Mouse (Mus musculus): Measurements from ENCODE around the gene Dhx34. TPM values are rescaled to one million over a fixed set of nuclear protein-coding genes. Genes with fewer than 3 reads are reported as not detected.

Dhx34 gene
- polyA plus RNA-seq, 1 experiment from 2014 or later, result 14.5 TPM

DNA sequence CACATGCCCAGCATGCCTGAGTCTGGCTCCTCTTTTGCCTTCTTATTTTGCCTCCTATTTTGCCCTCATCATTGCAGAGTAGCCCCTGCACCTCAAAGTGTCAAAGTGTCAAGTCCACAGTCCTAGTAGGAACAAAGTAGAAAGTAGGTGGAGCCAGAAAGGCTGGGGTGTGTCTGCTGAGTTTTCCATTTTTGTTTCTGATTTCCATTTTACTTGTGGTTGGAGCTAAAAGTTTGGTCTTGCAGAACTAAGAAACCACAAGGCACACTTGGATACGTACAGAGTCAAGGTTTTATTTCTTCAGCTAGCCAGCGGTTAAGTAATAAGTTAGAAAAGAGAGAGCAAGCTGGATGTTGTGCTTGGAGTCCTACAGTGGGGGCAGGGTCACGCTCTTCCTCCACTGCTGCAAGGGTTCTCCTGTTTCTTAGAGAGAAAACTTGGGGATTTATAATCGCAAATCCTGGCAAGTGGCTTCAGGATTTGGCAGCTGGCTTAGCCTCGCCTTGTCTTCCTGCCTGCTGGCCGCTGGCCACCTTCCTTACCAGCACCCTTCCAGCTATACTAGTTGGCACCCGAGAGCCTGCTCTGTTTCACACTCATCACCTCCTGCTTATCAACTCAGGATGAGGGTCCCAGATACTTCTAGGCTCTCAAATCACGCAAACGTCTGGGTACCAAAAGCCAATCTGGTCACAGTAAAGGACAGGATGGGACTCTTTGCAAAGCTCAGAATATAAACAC is 66.5 kb downstream of the Dhx34 start:
- H3K9ac ChIP-seq, result no peak overlapping the region
- WGBS, result 70% methylated on average over 9 of the region's 9 CpGs
- no peaks in the 10 kb centered on the region for H3K9me3 ChIP-seq
- H3K27ac ChIP-seq, result no peak overlapping the region
- no peaks in the 10 kb centered on the region for H3K4me1 ChIP-seq
- no peak for ATAC-seq (ENCODE audit: low FRiP score, low read depth)
- peaks cover 37% of the 10 kb centered on the region for H3K27me3 ChIP-seq
- no peaks in the 10 kb centered on the region for H3K36me3 ChIP-seq
- no peak overlapping the region for H3K4me2 ChIP-seq (replicated peaks)
- no peak overlapping the region for H3K4me3 ChIP-seq

DNA sequence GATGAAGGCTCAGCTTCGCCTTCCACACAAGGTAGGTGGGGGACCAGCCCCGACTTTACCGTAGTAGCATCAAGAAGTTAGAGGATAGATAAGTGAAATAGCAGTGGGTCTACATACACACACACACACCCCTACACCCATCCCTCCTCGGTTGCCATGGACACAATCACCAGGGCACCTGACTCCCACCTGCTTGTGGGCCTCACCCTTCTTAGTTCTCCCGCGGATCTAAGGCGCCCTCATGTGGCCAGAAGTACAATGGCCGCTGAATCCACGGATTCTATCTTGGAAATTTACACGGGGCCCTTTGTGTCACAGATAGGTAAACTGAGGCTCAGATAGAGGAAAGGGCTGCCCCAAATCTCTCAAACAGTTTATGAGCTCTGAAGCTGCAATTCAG is 68.3 kb downstream of the Dhx34 start:
- Histone ChIP-seq H3K27me3 (peaks cover 19% of the 10 kb centered on the region), H3K9ac (no peak overlapping the region), H3K9me3 (no peaks in the 10 kb centered on the region), H3K4me3 (no peak overlapping the region), H3K4me2 (replicated peaks) (no peak overlapping the region), H3K27ac (no peak overlapping the region), H3K4me1 (no peaks in the 10 kb centered on the region), H3K36me3 (no peaks in the 10 kb centered on the region)
- peak; percentile 72 for ATAC-seq (ENCODE audit: low FRiP score, low read depth)
- 22% methylated on average over 10 of the region's 10 CpGs for WGBS

- Histone ChIP-seq H3K4me1 (no peaks in the 10 kb centered on the region), H3K9me3 (no peaks in the 10 kb centered on the region), H3K4me3 (no peak overlapping the region), H3K27ac (no peak overlapping the region), H3K27me3 (peaks cover 24% of the 10 kb centered on the region), H3K4me2 (replicated peaks) (no peak overlapping the region), H3K9ac (no peak overlapping the region), H3K36me3 (no peaks in the 10 kb centered on the region)
- no peak for ATAC-seq (ENCODE audit: low FRiP score, low read depth)
- 71% methylated on average over 9 of the region's 9 CpGs for WGBS
Measured at GRCm38 (mm10) chr7:16150191-16151145, 71.4 kb downstream of the Dhx34 start.

GRCm38 (mm10) chr7:16149241-16149640 is 72.6 kb downstream of the Dhx34 start:
- Histone ChIP-seq H3K9ac (no peak overlapping the region), H3K4me1 (no peaks in the 10 kb centered on the region), H3K9me3 (no peaks in the 10 kb centered on the region), H3K4me2 (replicated peaks) (no peak overlapping the region), H3K4me3 (no peak overlapping the region), H3K27ac (no peak overlapping the region), H3K27me3 (peaks cover 23% of the 10 kb centered on the region), H3K36me3 (peaks cover 3% of the 10 kb centered on the region; the same call in 1 of the 2 replicates)
- 57% methylated on average over 5 of the region's 5 CpGs for WGBS
- ATAC-seq (ENCODE audit: low FRiP score, low read depth), result no peak

GRCm38 (mm10) chr7:16147643-16148042 is 74.2 kb downstream of the Dhx34 start:
- Histone ChIP-seq H3K9ac (no peak overlapping the region), H3K36me3 (peaks cover 3% of the 10 kb centered on the region; the same call in 1 of the 2 replicates), H3K4me2 (replicated peaks) (no peak overlapping the region), H3K4me1 (no peaks in the 10 kb centered on the region), H3K27me3 (peaks cover 23% of the 10 kb centered on the region), H3K9me3 (no peaks in the 10 kb centered on the region), H3K27ac (no peak overlapping the region), H3K4me3 (no peak overlapping the region)
- 12% methylated on average over 15 of the region's 15 CpGs for WGBS
- no peak for ATAC-seq (ENCODE audit: low FRiP score, low read depth)

Other genes with a start within 250 kb of the Dhx34 start
- gene Bicra, start 174.1 kb downstream of the Dhx34 start, polyA plus RNA-seq (2015; fragmentation: Nextera tagmentation; extraction: Ambion mirVana), result 8.6 and 8.7 TPM in 2 replicates
- gene Zfp541, start 160.2 kb downstream of the Dhx34 start, polyA plus RNA-seq (2015; fragmentation: Nextera tagmentation; extraction: Ambion mirVana), result 0.04 and 0.08 TPM in 2 replicates
- 232 and 245 TPM in 2 replicates for gene Napa, start 123.6 kb downstream of the Dhx34 start, polyA plus RNA-seq (2015; fragmentation: Nextera tagmentation; extraction: Ambion mirVana)
- 38.7 and 40.5 TPM in 2 replicates for gene Kptn, start 102.1 kb downstream of the Dhx34 start, polyA plus RNA-seq (2015; fragmentation: Nextera tagmentation; extraction: Ambion mirVana)
- 0.14 and 0.28 TPM in 2 replicates for gene Slc8a2, start 92.2 kb downstream of the Dhx34 start, polyA plus RNA-seq (2015; fragmentation: Nextera tagmentation; extraction: Ambion mirVana)
- gene Meis3, start 46.9 kb downstream of the Dhx34 start, polyA plus RNA-seq (2015; fragmentation: Nextera tagmentation; extraction: Ambion mirVana), result 14.2 and 15.6 TPM in 2 replicates
- 0.09 and 0.10 TPM in 2 replicates for gene C5ar2, start 22.1 kb upstream of the Dhx34 start, polyA plus RNA-seq (2015; fragmentation: Nextera tagmentation; extraction: Ambion mirVana)
- gene C5ar1, start 37.5 kb upstream of the Dhx34 start, polyA plus RNA-seq (2015; fragmentation: Nextera tagmentation; extraction: Ambion mirVana), result 1.9 and 2.4 TPM in 2 replicates
- gene Inafm1, start 51.6 kb upstream of the Dhx34 start, polyA plus RNA-seq (2015; fragmentation: Nextera tagmentation; extraction: Ambion mirVana), result 19.0 and 19.9 TPM in 2 replicates
- 26.1 and 29.2 TPM in 2 replicates for gene Ccdc9, start 64.8 kb upstream of the Dhx34 start, polyA plus RNA-seq (2015; fragmentation: Nextera tagmentation; extraction: Ambion mirVana)
- 5.0 and 5.1 TPM in 2 replicates for gene Bbc3, start 86.4 kb upstream of the Dhx34 start, polyA plus RNA-seq (2015; fragmentation: Nextera tagmentation; extraction: Ambion mirVana)
- gene Sae1, start 165.8 kb upstream of the Dhx34 start, polyA plus RNA-seq (2015; fragmentation: Nextera tagmentation; extraction: Ambion mirVana), result 359 and 362 TPM in 2 replicates
- gene Zc3h4, start 178.9 kb upstream of the Dhx34 start, polyA plus RNA-seq (2015; fragmentation: Nextera tagmentation; extraction: Ambion mirVana), result 18.2 and 18.5 TPM in 2 replicates
- 44.2 and 44.9 TPM in 2 replicates for gene Tmem160, start 230.7 kb upstream of the Dhx34 start, polyA plus RNA-seq (2015; fragmentation: Nextera tagmentation; extraction: Ambion mirVana)

All from limb, embryonic 13.5 days (tissue).